Mouse (Mus musculus): ENCODE data around the gene Psmg3. TPM values are rescaled to one million over a fixed set of nuclear protein-coding genes. Genes with fewer than 3 reads are reported as not detected.

Psmg3 gene
- polyA plus RNA-seq, 1 experiment from 2014 or later: 72.7 TPM

DNA sequence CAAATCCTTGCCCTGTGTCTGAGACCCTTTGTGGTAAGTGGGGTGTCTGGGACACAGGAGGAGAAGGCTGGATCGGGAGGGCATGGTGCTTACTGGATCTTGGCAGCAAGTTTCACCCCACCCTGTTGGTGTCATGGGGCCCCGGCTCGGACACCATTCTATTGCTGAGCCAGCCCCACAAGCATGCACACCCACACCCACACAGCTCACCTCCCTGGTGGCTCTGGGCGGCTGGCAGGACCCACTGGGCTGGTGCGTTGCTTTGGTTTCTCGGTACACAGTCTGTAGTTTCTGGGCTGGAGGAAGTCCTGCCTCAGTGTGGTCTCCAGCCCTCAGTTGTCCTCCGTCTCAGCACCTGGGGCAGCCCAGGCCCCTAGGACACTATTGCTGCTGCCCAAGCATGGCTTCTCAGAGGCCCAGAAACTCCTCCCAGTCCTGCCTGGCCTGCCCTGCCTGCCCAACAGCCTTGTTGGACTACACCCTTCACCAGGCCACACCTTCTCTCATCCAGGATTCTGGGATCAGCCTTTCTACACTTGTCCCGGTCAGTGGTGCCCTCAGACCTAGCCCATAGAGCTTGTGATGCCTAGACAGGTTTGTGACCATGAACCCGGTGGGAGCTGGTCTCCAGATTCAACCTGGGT lies 7.0 kb downstream of the Psmg3 start, which contains the start of gene Tmem184a:
Gene Tmem184a, minus strand, starts transcription at position 380 of the 644 bp plus-strand sequence.
- no peak for ATAC-seq (ENCODE audit: insufficient number of reproducible peaks, insufficient read depth, low FRiP score, low read depth)
- no peaks in the 10 kb centered on the region for H3K4me1 ChIP-seq (ENCODE audit: control insufficient read depth, insufficient read depth, low read length)
- H3K27ac ChIP-seq (ENCODE audit: low read length): no peak within 1 kb of the TSS
- no peaks in the 10 kb centered on the region for H3K27me3 ChIP-seq (ENCODE audit: control insufficient read depth, insufficient read depth, low read length)
- no peaks in the 10 kb centered on the region for H3K9me3 ChIP-seq (ENCODE audit: control insufficient read depth, low read depth, low read length)
- peaks cover 7% of the 10 kb centered on the region; the same call in 1 of the 2 replicates for H3K36me3 ChIP-seq (ENCODE audit: control insufficient read depth, insufficient read depth, low read length)
- no peak within 1 kb of the TSS for H3K4me3 ChIP-seq (ENCODE audit: low read depth, low read length)
- H3K4me2 ChIP-seq (replicated peaks; ENCODE audit: low read depth, low read length): no peak within 1 kb of the TSS
- H3K9ac ChIP-seq (replicated peaks; ENCODE audit: low read depth, low read length): no peak within 1 kb of the TSS
- 77% methylated on average over 9 of the region's 9 CpGs for WGBS

DNA sequence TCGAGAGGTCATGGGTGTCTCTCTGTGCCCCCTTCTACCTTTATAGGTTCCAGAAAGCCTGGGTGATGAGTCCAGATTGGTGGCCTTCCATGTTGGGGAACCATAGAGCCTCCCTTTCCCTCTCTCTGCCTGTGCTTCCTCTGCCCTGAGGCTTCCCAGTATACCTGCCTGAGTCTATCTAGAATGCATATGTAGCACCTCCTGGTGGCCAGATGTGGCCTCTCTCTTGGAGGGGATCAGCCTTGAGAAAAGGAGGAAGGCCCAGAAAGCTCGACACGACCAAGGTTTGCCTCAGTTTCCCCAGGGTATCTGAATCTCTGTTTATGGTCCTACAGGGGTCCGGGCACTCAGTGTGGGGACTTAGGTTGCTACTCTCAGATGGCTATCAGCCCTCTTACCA lies 7.9 kb downstream of the Psmg3 start:
- Histone ChIP-seq H3K4me2 (replicated peaks; ENCODE audit: low read depth, low read length) (no peak overlapping the region), H3K4me1 (ENCODE audit: control insufficient read depth, insufficient read depth, low read length) (no peaks in the 10 kb centered on the region), H3K9me3 (ENCODE audit: control insufficient read depth, low read depth, low read length) (no peaks in the 10 kb centered on the region), H3K4me3 (ENCODE audit: low read depth, low read length) (no peak overlapping the region), H3K27me3 (ENCODE audit: control insufficient read depth, insufficient read depth, low read length) (0 out of 2 replicates have a peak, but pooled peaks cover 3% of the 10 kb centered on the region), H3K9ac (replicated peaks; ENCODE audit: low read depth, low read length) (no peak overlapping the region), H3K36me3 (ENCODE audit: control insufficient read depth, insufficient read depth, low read length) (peaks cover 7% of the 10 kb centered on the region; the same call in 1 of the 2 replicates), H3K27ac (ENCODE audit: low read length) (no peak overlapping the region)
- no peak for ATAC-seq (ENCODE audit: insufficient number of reproducible peaks, insufficient read depth, low FRiP score, low read depth)
- 57% methylated on average over 4 of the region's 4 CpGs for WGBS

DNA sequence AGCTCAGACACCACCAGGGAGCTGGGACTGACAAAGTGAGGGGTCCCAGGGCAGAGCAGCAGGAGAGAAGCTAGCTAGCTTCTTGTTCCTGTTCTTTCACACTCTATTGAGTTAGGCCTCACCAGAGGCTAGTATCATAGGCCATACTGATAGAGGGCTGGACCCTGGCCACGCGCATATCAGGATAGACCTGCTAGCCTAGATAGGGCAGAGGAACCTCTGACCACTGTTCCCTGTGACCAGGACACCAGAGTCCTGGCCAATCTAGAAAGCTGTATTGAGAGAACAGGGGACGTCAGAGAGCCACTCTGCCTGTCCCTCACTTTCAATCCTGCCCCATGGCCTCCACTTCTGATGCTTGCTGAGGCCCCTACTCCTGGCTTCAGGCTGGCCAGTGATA lies 8.6 kb downstream of the Psmg3 start:
- no peak for ATAC-seq (ENCODE audit: insufficient number of reproducible peaks, insufficient read depth, low FRiP score, low read depth)
- Histone ChIP-seq H3K27ac (ENCODE audit: low read length) (no peak overlapping the region), H3K9me3 (ENCODE audit: control insufficient read depth, low read depth, low read length) (no peaks in the 10 kb centered on the region), H3K36me3 (ENCODE audit: control insufficient read depth, insufficient read depth, low read length) (no peaks in the 10 kb centered on the region), H3K9ac (replicated peaks; ENCODE audit: low read depth, low read length) (no peak overlapping the region), H3K27me3 (ENCODE audit: control insufficient read depth, insufficient read depth, low read length) (0 out of 2 replicates have a peak, but pooled peaks cover 3% of the 10 kb centered on the region), H3K4me1 (ENCODE audit: control insufficient read depth, insufficient read depth, low read length) (no peaks in the 10 kb centered on the region), H3K4me2 (replicated peaks; ENCODE audit: low read depth, low read length) (no peak overlapping the region), H3K4me3 (ENCODE audit: low read depth, low read length) (no peak overlapping the region)
- 83% methylated on average over 3 of the region's 3 CpGs for WGBS

DNA sequence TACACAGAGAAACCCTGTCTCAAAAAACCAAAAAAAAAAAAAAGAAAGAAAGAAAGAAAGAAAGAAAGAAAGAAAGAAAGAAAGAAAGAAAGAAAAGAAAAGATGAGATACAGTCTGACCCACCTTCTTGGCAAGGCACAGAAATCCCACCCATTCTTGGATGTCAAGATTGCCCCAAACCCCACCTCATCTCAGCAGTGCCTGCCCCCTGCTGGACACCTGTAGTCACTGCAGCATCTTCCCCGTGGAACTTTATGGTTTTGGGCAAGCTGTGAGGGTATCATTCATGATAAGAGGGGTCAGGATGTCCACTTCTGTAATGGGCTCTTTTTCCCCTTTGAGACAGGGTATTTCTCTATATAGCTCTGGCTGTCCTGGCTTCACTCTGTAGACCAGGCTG lies 9.4 kb downstream of the Psmg3 start:
- H3K4me1 ChIP-seq (ENCODE audit: control insufficient read depth, insufficient read depth, low read length): no peaks in the 10 kb centered on the region
- ATAC-seq (ENCODE audit: insufficient number of reproducible peaks, insufficient read depth, low FRiP score, low read depth): no peak
- H3K9me3 ChIP-seq (ENCODE audit: control insufficient read depth, low read depth, low read length): no peaks in the 10 kb centered on the region
- H3K9ac ChIP-seq (replicated peaks; ENCODE audit: low read depth, low read length): no peak overlapping the region
- H3K27me3 ChIP-seq (ENCODE audit: control insufficient read depth, insufficient read depth, low read length): 0 out of 2 replicates have a peak, but pooled peaks cover 3% of the 10 kb centered on the region
- H3K4me3 ChIP-seq (ENCODE audit: low read depth, low read length): no peak overlapping the region
- no peaks in the 10 kb centered on the region for H3K36me3 ChIP-seq (ENCODE audit: control insufficient read depth, insufficient read depth, low read length)
- WGBS: 7% methylated on average over 1 of the region's 1 CpGs
- H3K4me2 ChIP-seq (replicated peaks; ENCODE audit: low read depth, low read length): no peak overlapping the region
- H3K27ac ChIP-seq (ENCODE audit: low read length): no peak overlapping the region

DNA sequence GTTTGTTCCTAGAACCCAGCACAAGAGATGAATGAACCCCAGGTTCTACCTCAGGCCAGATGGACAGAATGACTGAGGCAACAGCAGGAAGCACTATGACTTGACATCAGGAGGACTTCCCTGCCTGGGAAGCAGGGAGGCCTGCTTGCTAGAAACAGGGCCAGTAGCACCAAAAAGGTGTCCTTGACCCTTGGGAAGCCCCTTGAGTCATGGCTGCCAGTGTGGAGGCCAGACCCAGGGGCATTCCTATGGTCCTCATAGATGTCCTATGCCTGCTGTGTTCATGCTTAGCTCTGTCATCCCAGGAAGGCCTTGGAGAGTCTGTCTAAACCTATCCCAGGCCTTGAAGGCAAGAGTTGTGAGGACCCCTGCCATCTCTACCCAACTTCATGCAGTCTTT lies 10.2 kb downstream of the Psmg3 start:
- Histone ChIP-seq H3K4me1 (ENCODE audit: control insufficient read depth, insufficient read depth, low read length) (no peaks in the 10 kb centered on the region), H3K4me2 (replicated peaks; ENCODE audit: low read depth, low read length) (no peak overlapping the region), H3K36me3 (ENCODE audit: control insufficient read depth, insufficient read depth, low read length) (no peaks in the 10 kb centered on the region), H3K9ac (replicated peaks; ENCODE audit: low read depth, low read length) (no peak overlapping the region), H3K4me3 (ENCODE audit: low read depth, low read length) (no peak overlapping the region), H3K9me3 (ENCODE audit: control insufficient read depth, low read depth, low read length) (no peaks in the 10 kb centered on the region), H3K27me3 (ENCODE audit: control insufficient read depth, insufficient read depth, low read length) (0 out of 2 replicates have a peak, but pooled peaks cover 3% of the 10 kb centered on the region), H3K27ac (ENCODE audit: low read length) (no peak overlapping the region)
- ATAC-seq (ENCODE audit: insufficient number of reproducible peaks, insufficient read depth, low FRiP score, low read depth): no peak

DNA sequence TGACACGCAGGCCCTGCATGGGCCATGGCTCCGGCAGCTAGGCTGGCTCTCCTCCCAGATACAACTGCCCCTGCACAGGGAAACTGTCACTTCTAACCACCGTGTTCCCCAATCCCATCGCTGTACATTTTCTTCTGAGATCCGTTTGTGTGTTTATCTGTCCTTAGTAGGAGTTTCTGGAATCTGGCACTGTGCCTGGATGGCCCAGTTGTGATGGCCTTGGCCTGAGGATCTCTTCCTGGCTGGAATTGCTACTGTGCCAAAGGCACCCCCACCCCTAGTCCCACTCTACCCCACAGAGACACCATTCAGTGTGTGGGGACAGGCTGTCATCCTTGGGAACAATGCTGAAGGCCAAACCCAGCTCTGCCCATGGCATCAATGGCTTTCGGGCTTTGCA lies 10.7 kb downstream of the Psmg3 start:
- 0 out of 2 replicates have a peak, but pooled peaks cover 3% of the 10 kb centered on the region for H3K27me3 ChIP-seq (ENCODE audit: control insufficient read depth, insufficient read depth, low read length)
- H3K27ac ChIP-seq (ENCODE audit: low read length): no peak overlapping the region
- H3K9ac ChIP-seq (replicated peaks; ENCODE audit: low read depth, low read length): no peak overlapping the region
- 54% methylated on average over 6 of the region's 6 CpGs for WGBS
- H3K4me2 ChIP-seq (replicated peaks; ENCODE audit: low read depth, low read length): no peak overlapping the region
- H3K36me3 ChIP-seq (ENCODE audit: control insufficient read depth, insufficient read depth, low read length): no peaks in the 10 kb centered on the region
- no peak overlapping the region for H3K4me3 ChIP-seq (ENCODE audit: low read depth, low read length)
- no peaks in the 10 kb centered on the region for H3K4me1 ChIP-seq (ENCODE audit: control insufficient read depth, insufficient read depth, low read length)
- no peaks in the 10 kb centered on the region for H3K9me3 ChIP-seq (ENCODE audit: control insufficient read depth, low read depth, low read length)
- no peak for ATAC-seq (ENCODE audit: insufficient number of reproducible peaks, insufficient read depth, low FRiP score, low read depth)

DNA sequence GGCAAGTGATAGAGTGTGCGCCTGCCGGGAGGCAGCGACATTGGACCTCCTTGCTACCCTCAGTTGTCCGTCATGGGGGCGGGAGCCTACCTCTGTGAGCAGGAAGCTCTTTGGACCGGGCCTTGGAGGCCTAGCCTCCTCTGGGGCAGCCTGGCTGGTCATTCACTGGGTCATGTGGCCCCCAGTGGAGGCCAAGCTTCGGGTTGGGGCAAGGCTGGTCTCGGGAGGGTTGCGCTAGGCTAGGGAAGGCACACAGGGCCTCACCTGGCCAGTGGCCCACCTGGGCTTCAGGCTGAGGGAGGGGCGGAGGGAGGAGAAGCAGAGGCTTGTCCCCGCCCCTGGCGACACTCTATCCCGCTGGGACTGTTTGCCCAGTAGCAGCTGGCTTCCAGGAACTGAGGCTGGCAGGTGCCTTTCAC lies 12.7 kb downstream of the Psmg3 start:
- Histone ChIP-seq H3K4me3 (ENCODE audit: low read depth, low read length) (peak overlapping the region; percentile 22), H3K4me2 (replicated peaks; ENCODE audit: low read depth, low read length) (peak overlapping the region; percentile 32), H3K36me3 (ENCODE audit: control insufficient read depth, insufficient read depth, low read length) (no peaks in the 10 kb centered on the region), H3K4me1 (ENCODE audit: control insufficient read depth, insufficient read depth, low read length) (no peaks in the 10 kb centered on the region), H3K9ac (replicated peaks; ENCODE audit: low read depth, low read length) (no peak overlapping the region), H3K9me3 (ENCODE audit: control insufficient read depth, low read depth, low read length) (no peaks in the 10 kb centered on the region), H3K27me3 (ENCODE audit: control insufficient read depth, insufficient read depth, low read length) (0 out of 2 replicates have a peak, but pooled peaks cover 3% of the 10 kb centered on the region), H3K27ac (ENCODE audit: low read length) (peak overlapping the region; percentile 15; the same call in 1 of the 2 replicates)
- WGBS: 6% methylated on average over 13 of the region's 13 CpGs
- peak; percentile 68 for ATAC-seq (ENCODE audit: insufficient number of reproducible peaks, insufficient read depth, low FRiP score, low read depth)

DNA sequence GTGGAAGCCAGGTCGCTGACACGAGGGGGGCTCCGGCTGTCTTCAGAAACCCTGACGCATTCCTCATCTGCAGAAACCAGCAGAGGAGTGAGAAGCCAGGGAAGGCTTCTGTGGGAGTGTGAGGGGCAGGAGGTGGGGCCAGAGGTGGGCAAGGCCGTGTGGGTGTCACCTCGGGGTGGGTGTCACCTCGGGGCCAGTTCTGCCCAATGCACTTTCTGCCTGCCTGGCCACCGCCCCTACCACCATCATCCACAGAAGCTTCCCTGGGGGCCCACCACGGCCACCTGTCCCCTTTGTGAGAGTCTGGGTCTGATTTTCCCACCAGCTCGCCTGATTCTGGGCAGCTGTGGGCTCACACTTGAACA lies 13.6 kb downstream of the Psmg3 start:
- no peak overlapping the region for H3K27ac ChIP-seq (ENCODE audit: low read length)
- ATAC-seq (ENCODE audit: insufficient number of reproducible peaks, insufficient read depth, low FRiP score, low read depth): no peak
- no peak overlapping the region for H3K4me3 ChIP-seq (ENCODE audit: low read depth, low read length)

More for the DNA sequence above, 13.6 kb downstream of the Psmg3 start:
- H3K4me1 ChIP-seq (ENCODE audit: control insufficient read depth, insufficient read depth, low read length): no peaks in the 10 kb centered on the region
- H3K27me3 ChIP-seq (ENCODE audit: control insufficient read depth, insufficient read depth, low read length): 0 out of 2 replicates have a peak, but pooled peaks cover 3% of the 10 kb centered on the region
- H3K36me3 ChIP-seq (ENCODE audit: control insufficient read depth, insufficient read depth, low read length): no peaks in the 10 kb centered on the region
- H3K4me2 ChIP-seq (replicated peaks; ENCODE audit: low read depth, low read length): peak overlapping the region; percentile 32; the same call in 1 of the 2 replicates
- WGBS: 27% methylated on average over 10 of the region's 10 CpGs
- no peaks in the 10 kb centered on the region for H3K9me3 ChIP-seq (ENCODE audit: control insufficient read depth, low read depth, low read length)
- no peak overlapping the region for H3K9ac ChIP-seq (replicated peaks; ENCODE audit: low read depth, low read length)
